Mouse (Mus musculus) layer of hippocampus, adult 9-11 months (tissue): ENCODE results near the gene 2210408I21Rik.
"Not testable (repeated sequence)": the region's sequence is repeated elsewhere in the genome, so short reads cannot be mapped to it uniquely, and the experiment has no call there.

Experiments
- DNase-seq: peaks from one replicate; pipeline ENCODE4 v3.0.0; 2022

Gene 2210408I21Rik

DNA sequence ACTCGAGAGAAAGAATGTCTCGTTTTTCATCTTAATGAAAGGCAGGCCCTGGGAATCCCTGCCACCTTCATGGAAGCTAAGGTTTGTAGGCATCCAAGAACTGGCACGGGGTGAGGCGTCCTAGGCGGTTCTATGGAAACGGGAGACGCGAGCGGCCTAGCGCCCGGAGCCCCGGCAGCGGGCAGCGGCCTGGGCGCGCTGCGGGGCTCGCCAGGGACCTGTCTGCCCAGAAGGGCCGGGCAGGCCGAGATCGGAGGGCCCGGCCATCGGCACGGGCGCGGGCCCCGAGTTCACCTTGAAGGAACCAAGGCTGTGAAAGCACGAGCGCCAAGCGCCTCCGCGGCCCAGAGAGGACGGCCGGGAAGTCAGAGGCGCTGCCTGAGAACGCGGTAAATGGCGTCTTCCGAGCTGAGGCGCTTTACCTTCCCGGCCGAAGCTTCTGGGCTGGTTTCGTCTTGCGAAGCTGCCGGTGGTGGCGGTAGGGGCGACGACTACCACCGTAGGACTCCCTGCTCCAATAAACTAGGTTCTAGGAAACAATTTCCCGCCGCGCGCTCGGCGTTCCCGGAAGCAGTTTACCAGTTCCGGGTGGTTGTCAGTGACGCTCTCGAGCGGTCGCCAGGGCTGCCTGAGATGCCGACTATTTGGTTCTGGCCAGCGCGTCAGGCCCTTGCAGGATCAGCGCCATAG is at the start of gene 2210408I21Rik, which contains the start of gene Slf1:
TSS of gene 2210408I21Rik (plus strand) at position 610 of the 690 bp plus-strand sequence.
TSS of gene Slf1 (minus strand) at position 543 of the 690 bp plus-strand sequence.
- peak; percentile 87 for DNase-seq

DNA sequence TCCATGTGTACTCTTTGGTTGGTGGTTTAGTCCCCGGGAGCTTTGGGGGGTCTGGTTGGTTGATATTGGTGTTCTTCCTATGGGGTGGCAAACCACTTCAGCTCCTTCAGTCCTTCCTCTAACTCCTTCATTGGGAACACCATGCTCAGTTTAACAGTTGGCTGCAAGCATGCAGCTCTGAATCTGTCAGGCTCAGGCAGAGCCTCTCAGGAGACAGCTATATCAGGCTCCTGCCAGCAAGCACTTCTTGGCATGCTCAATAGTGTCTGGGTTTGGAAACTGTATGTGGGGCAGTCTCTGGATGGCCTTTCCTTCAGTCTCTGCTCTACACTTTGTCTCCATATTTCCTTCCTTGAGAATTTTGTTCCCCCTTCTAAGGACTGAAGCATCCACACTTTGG is 42.5 kb upstream of the 2210408I21Rik start:
- not testable (repeated sequence) for DNase-seq

DNA sequence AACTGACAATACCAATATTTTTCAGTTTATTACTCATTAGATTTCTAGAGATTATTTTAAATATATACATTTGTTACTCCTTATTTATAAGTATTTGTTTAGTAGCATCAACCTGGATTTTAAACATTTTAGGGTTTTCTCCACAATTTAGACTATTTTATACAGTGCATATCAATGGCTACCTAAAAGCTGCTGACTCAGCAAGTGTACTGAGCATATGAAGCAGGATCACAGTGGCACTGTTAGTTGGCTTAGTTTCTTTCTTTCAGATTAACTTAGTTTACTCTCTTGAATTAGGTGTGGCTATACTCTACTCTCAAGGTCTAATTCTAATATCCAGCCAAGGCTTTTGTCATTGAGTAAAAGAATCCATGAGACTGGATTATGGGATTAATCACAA is 27.6 kb upstream of the 2210408I21Rik start:
- DNase-seq = no peak

DNA sequence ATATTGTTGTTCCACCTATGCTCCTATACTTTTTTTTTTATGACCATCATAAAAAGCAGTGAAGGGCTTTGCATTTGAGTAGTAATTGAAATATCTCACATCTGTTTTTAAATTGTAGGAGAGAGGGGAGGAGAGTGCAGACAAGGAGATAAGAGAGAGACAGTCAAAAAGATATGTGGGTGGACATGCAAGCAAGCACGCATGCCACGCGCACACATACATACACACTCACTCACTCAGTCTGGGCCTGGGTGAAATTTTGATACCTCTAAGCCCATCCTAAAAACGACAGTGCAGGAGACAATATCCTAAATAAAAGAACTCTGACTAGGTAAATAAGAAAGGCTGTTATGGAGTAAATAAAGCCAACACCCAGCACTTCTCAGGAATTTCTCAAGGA is 16.6 kb upstream of the 2210408I21Rik start:
- no peak for DNase-seq

DNA sequence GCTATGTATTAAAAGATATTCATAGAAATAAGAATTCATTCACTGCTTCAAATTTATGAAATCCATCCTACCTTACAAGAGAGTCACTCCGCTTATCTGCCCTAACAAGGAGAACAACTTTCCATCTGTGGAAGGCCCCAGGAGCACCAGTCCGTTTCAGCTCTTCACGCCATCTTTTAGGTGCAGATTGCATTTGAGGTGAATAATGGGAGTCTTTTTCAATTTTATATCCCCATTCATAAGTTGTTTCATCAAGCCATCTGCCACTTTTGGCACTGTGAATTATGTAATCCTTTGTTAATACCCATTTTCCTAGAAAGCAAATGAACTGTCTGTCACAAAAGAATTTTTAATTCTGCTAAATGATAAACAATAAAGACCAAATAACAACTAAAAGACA is 10.2 kb upstream of the 2210408I21Rik start:
- no peak for DNase-seq

DNA sequence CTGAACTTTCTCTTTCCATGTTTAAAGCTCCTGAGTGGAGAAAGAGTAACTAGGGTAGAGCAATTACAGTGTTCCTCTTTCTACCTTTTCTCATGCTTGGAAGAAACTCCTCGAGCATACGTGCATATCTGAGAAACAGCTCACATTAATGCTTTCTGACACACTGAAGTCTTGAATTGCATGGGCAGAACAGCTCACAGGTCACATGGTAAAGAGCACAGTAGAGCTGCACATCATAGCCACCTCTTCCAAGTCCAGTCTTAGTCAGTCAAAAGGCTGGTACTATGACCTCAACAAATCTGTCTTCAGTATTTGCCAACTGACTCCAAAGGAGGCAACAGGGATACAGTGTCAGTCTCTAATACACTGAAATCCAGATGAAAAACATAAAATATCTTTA is 7.1 kb upstream of the 2210408I21Rik start:
- no peak for DNase-seq

DNA sequence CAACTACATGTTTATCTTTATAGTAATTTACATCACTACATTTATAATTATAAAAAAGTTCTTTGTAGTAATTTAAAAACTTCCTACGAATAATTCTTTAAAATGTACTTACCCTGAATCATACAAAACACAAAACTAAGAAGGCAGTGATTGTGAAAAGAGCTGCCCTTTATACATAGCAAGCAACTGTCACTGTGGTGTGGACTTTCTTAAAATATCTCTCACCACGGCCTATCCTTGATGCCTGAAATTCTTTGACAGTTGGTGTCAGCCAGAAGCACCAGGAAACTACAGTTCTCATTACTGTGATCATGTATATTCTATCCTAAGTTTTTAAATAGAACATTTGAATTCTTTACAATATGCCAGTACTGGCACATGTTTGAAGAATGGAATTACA is 4.2 kb upstream of the 2210408I21Rik start:
- DNase-seq = no peak

DNA sequence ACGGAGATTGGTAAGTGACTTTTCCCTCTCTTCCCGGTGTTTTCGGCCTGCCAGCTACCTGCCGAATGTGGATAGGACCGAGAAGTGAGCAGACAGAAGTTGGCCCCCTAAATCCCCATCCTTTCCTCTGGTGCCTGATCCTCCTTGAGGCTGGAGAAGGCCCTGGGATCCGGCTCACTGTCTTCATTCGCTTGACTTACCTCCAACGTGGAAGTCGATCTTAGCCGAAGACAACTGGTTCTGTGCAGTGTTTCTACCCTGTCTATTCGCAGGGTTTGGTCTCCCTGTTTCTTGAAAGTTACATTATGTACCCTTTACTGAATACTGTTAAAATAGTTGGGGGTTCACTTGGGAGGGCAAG is 261 bp downstream of the 2210408I21Rik start:
- DNase-seq = no peak

DNA sequence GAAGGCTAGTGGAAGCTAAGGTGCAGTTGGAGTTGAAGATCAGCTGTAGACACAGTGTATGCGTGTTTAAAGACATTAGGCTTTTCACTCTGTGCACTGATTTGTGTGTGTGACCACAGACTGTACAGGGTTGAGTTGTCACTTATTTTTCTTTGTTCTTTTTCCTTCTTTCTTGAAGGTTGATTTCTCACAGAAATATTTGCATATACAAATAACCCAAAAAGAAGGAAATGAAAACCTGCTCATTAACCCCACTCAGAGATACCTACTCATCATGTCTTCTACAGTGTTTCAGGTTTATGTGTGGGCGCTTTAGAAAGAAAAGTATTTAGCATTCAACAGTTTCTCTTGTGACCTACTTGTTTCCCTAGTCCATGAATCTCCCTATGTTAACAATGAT is 5.5 kb downstream of the 2210408I21Rik start:
- DNase-seq = no peak

DNA sequence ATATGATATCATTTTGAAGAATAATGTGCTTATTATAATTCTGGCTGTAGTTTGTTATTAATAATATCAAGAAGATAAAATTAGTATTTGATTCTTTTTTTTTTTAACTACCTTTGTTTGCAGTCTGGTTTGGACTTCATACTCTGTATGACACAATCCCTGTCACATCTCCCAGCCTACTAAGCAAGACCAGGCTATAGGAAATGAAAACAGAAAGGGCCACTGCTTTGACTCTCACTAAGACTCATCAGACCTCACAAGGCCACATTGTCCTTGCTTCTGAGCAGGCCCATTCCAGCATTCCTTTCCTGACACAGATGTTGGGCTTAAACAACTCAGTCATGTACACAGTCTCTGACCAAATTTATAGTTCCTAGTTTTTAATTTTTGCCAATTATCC is 42.6 kb downstream of the 2210408I21Rik start:
- no peak for DNase-seq

DNA sequence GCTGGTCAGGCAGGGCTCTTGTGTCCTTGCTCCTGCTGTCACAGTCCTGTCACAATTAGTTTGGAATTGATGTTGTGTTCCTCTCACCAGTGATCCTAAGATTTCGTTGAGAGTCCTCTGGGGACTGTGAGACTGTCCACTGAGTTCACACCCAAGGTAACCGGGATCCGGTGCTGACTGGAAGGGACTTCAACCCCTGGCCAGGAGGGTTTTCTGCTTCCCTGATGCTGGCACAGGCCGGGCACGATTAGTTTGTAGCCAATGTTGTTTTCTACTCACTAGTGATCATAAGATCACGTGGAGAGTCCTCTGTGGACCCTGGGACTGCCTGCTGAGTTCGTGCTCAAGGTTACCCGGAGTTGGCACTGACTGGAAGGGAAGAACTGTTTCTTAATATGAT is 55.3 kb downstream of the 2210408I21Rik start:
- no peak for DNase-seq

DNA sequence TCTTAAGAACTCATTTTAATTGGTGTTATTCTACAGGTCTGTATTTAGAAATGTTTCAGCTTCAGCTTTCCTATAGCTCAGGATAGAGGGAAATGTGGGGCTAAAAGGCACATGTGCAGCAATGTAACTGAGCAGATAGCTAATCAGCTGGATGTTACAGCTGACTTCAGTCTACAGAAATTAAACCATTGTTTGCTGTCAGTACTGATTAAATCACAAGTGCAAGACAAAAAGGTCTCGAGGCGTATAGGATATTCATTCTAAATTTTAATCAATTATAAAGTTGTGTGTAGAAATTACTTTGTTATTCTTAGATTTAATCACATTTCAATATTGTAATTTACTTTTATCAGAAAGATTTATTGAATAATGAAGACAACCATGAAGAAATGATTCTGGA is 56.9 kb downstream of the 2210408I21Rik start:
- DNase-seq = no peak

DNA sequence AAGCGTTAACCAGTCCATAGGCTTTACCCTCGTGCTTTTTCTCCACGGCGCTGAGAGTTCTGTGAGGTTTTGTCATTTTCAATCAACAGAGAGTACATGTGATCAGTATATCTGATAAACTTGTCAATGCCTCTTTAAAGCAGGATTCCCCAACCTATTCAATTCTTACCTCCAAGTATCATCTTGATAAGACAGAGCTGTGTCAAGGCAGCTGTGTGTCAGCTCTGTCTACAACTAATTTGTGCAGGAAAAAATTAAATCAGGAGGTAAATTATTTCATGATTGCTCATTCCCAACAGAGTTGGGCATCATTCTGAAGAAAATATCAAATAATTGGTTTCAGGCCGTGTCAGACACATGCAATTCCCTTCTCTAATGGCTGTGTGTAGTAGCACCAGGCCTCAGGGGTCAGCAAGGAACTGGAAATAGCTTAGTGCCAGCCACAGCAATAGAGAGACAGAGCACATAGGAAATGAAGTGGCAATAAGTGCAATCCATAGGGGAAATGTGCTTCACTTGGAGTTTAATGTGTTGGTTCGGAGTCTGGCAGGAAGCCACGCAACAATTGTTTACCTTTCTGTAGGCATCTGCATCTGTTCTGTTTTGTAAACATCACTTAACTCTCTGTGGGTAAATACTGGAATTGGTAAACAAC is 73.6 kb downstream of the 2210408I21Rik start:
- DNase-seq = no peak

DNA sequence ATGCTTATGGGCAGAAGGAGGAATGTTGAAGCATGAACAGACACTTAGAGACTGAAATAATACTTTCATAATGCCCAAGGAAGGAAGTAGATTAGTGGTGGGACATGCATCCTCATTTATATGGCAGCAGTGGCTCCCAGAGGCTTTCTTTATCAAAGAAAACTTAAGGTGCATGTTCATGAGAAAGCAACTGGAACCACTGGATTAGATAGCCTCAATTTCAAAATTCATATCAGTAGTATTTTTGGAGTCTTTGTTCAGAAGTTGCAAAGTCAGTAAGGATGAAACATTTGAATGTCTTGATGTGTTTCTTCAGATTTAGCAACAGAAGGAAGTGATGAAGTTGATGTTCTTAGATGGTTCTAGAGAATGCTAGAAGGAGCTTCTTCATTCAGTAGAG is 77.9 kb downstream of the 2210408I21Rik start:
- no peak for DNase-seq

DNA sequence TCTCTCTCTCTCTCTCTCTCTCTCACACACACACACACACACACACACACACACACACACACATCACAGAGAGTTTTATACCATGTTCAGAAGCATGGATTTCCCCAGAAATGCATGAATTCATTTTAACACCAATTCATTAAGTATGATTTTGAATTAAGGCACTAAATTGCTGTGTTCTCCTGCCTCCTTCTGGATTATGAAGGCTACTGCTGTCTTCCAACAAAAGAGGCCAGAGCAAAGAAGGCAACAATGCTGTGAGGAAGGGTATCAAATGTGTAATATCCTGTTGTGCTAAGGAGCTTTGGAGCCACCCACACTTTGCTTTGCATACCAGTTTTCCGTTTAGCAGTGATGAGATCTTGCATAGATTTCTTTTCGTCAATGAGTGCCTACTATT is 80.1 kb downstream of the 2210408I21Rik start:
- no peak for DNase-seq

DNA sequence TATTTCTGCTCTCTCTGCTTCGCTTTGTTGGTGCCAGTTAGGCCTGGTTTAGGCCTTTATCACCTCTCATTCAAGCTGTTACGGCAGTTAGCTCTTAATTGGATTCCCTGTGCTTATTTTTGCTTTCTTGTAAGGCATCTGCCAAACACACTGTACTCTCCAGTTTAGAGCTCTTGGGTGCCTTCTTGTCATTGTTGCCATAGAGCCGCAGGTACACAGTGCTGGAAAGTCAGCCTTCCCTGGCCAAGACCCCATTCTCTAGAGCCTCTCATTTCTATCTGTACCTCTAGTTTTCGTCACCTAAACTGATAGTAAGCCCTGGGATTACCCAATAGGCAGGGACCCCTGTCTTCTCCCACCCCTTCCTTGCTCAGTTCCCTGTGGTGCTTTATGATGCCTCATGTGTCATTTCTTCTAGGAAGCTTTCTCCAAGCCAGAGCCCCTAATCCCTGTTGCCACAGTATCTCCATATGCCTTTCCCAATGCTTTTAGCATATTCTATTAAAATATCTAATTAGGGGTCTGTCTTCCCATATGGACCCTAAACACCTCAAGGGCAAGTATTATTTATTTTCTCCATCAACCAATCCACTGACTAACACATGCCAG is 82.4 kb downstream of the 2210408I21Rik start:
- DNase-seq = no peak

DNA sequence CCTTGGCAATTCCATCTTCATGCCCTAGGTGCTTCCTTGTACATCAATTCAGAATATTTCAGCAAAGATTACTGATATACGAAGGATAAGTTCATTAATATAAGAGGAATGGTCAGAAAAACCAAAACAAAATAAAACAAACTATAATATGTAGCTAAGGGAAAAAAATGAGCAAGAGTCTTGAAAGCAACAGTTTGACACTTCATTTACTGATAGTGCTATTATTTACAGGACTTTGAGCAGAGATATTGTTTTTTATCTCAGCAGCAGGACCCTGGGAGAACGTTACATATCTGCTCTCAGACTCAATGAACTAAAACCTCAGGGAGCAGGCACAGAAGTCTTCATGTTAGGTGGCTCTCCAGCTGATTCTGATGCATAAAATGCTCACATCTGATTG is 85.7 kb downstream of the 2210408I21Rik start:
- no peak for DNase-seq

DNA sequence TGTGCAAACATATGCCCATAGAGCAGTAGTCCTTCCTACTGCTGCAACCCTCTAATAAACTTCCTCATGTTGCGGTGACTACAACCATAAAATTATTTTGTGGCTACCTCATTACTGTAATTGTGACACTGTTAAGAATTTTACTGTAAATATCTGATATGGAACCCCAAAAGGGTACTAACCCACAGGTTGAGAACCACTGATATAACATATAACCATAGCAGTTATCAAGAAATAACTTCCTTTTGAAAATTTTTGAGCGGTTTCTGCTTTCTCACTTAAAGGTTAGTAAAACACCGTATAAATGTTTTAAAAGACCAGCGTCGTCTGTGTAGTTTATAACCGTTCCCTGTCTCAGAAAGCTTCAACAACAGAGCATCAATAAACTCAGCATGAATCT is 121.2 kb downstream of the 2210408I21Rik start:
- DNase-seq = no peak

DNA sequence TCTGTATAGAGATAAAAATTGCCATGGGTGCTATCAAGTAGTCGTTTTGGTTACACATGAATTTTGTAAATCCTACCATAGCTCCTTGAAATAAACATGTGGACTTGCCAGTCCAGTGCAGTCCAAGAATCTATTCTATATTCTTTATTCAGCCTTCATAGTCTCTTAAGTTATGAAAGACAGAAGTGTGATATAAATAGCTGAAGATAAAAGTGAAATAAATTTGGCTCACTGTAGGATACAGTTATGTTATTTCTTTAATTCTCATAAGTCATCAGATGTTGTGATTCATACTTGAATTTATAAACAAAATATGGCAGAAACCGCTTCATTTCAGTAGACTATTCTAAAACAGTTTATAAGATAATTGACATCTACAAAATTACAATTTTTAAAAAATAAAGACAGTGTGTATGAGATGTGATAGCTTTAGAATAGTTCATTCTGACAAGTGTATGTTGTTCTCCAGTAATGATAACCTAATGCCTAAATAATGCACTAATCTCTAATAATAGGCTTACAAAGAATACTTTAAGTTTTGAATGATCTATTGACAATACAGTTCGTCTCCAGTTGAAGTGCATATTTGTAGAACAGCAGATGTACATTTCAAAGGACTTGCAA is 127.5 kb downstream of the 2210408I21Rik start:
- DNase-seq = no peak

DNA sequence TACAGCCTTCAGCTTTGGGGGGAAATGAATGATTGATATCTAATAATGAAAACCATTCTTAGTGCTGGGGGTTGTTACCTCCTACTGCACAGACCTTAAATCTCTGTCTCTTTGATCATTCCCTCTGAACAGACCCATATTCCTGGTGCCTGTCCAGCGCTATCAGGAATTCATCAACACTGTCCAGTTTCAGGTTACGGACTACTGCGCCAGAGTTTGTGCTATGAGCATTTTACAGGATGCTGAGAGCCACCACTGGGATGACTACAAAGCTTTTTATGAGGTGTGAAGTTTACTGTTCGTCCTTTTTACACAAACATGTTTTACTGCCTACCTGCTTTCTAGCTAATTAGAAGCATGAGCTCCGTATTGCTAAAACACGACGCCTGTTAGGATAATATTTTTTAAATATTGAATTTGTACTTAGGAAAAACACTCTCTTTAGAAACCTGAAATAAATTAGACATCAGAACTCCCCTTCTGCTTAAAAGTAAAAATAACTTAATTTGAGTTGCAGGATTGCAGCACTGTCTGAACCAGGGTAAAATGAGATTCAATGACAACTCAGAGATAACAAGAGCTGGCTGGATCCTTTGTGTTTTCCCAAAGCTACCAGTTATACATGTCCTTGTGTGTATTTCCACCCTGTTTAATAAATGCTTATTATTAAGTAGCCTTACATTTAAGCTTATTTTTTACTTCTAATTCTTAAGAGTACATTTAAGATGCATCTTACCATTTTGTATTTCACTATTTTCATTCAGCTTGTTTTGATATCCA is 128.2 kb downstream of the 2210408I21Rik start:
- DNase-seq = no peak

DNA sequence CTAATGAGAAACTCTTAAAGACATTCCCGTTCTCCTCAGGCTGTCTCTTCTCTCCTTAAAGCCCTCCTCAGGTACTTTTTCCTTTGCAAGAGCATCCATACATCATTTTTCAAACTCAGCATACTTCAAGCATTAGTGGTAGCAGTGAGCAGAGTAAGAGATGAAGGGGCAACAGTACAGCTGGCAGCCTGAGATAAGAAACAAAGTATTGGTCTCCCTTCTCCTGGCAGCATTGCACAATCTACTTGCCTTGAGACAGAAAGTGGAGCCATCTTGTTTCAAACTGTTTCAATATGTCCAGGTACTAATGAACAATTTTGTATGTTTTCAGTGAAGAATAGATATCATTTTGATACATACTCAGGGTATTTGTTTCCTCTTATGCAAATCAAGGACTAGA is 129.1 kb downstream of the 2210408I21Rik start:
- DNase-seq = no peak

DNA sequence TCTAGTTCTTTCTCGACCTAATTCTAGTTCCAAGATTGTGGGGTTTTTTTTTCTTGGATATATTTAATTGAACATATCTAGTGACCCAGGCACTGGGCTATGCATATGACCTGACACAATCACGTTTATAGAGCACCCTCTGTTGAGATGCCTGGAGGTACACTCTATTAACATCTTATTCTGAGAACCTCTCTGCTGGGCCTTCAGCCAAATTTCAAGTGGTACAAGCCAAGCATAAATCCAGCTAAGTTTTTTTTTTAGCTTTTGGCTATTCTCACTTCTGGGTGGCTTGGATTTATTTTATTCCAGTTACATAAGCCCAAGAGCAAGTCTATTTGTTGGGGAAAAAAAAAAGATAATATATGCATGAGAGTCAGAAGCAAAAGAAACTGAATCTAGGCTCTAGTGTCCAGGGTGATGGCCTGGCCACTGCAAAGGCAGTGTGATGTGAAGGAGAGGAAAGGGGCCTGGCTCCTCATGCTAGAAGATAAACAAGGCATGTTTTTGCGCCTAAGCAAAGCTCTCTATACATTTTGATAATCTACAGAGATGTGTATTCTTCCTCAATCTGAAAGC is 139.9 kb downstream of the 2210408I21Rik start:
- peak; percentile 29 for DNase-seq
